In the genomic region with DNA sequence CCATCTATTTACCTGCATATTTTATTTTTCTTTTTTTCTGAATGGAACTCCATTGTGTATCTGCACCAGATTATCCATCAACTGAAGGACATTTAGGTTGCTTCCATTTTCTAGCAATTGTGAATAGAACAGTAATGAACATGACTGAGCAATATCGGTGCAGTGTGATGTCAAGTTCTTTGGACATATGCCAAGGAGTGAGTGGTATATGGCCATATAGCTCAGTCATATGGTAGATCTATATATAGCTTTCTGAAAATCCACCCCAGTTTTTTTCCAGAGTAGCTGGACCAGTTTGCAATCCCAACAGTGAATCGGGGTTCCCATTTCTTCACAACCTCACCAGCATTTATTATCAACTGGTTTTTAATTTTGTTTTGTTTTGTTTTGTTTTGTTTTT, we compare ENCODE assay signal across 31 mouse cellular contexts. TPM values are rescaled to one million over a fixed set of nuclear protein-coding genes. Genes with fewer than 3 reads are reported as not detected.
A peak's percentile ranks its signal among the peaks of the same experiment; 100 is the strongest.
DNase-seq lines count a peak whose midpoint lies in the region; ATAC-seq and TF ChIP-seq lines count a peak whose summit lies in the region.
"Had no signal": no experiment of that assay in that cellular context is flagged by ENCODE, and none has a peak within 500 bp of the region (broad histone marks: within the 10 kb centered on the region; RNA-seq: fewer than 3 reads in every experiment).

No protein-coding gene starts in this region.

- no peak for TF ChIP-seq CTCF in lung, embryonic 14.5 days (IDR thresholded peaks at IDR 0.05; ENCODE audit: low read depth)
- TF ChIP-seq CTCF in left cerebral cortex, adult 2 months (IDR thresholded peaks at IDR 0.05) = no peak

- no peak overlapping the region for H3K4me3 ChIP-seq in lung, embryonic 14.5 days (ENCODE audit: low read depth, low read length)
- no peak overlapping the region for H3K4me3 ChIP-seq in intestine, embryonic 15.5 days (replicated peaks)
- no peak overlapping the region for H3K4me3 ChIP-seq in left cerebral cortex, adult 2 months
- H3K4me3 ChIP-seq: embryonic facial prominence, embryonic 10.5 days; embryonic facial prominence, embryonic 13.5 days; erythroblast, embryonic 14.5 days; forebrain, embryonic 12.5 days; forebrain, embryonic 15.5 days; heart, embryonic 12.5 days; heart, embryonic 15.5 days; hindbrain, embryonic 10.5 days; hindbrain, embryonic 13.5 days had no signal

- H3K27me3 ChIP-seq in lung, embryonic 14.5 days (ENCODE audit: insufficient read depth, low read length) = no peaks in the 10 kb centered on the region
- H3K27me3 ChIP-seq in intestine, embryonic 15.5 days (replicated peaks) = no peaks in the 10 kb centered on the region
- H3K27me3 ChIP-seq: CH12.LX; embryonic facial prominence, embryonic 13.5 days; forebrain, embryonic 12.5 days; forebrain, embryonic 15.5 days; heart, embryonic 12.5 days; heart, embryonic 15.5 days; hindbrain, embryonic 13.5 days had no signal

- no peaks in the 10 kb centered on the region for H3K36me3 ChIP-seq in lung, embryonic 14.5 days (ENCODE audit: insufficient read depth)
- no peaks in the 10 kb centered on the region for H3K36me3 ChIP-seq in intestine, embryonic 15.5 days
- H3K36me3 ChIP-seq: embryonic facial prominence, embryonic 10.5 days; embryonic facial prominence, embryonic 13.5 days; forebrain, embryonic 12.5 days; forebrain, embryonic 15.5 days; G1E; heart, embryonic 12.5 days; heart, embryonic 15.5 days; hindbrain, embryonic 10.5 days; hindbrain, embryonic 13.5 days had no signal

- intact Hi-C loops in left cerebral cortex, adult 2 months (cut with DNase I) = no loop called here

- WGBS in lung, embryonic 14.5 days = 71% methylated on average over 2 of the region's 2 CpGs
- WGBS in intestine, embryonic 15.5 days = 71% methylated on average over 2 of the region's 2 CpGs

- no peak overlapping the region for H3K4me2 ChIP-seq in lung, embryonic 14.5 days
- H3K4me2 ChIP-seq in intestine, embryonic 15.5 days (replicated peaks) = no peak overlapping the region
- H3K4me2 ChIP-seq: embryonic facial prominence, embryonic 13.5 days; forebrain, embryonic 12.5 days; forebrain, embryonic 15.5 days; heart, embryonic 12.5 days; heart, embryonic 15.5 days; hindbrain, embryonic 13.5 days had no signal

- no peak for ATAC-seq in lung, embryonic 14.5 days (ENCODE audit: insufficient read depth)
- ATAC-seq in intestine, embryonic 15.5 days = peak; percentile 58
- ATAC-seq: activated CD4-positive, CD25-positive, alpha-beta regulatory T cell, adult 4 months; forebrain, embryonic 15.5 days; hindbrain, embryonic 16.5 days had no signal

- H3K9ac ChIP-seq in lung, embryonic 14.5 days = no peak overlapping the region
- no peak overlapping the region for H3K9ac ChIP-seq in intestine, embryonic 15.5 days
- H3K9ac ChIP-seq: embryonic facial prominence, embryonic 13.5 days; forebrain, embryonic 12.5 days; forebrain, embryonic 15.5 days; heart, embryonic 12.5 days; heart, embryonic 15.5 days; hindbrain, embryonic 13.5 days had no signal

- no peaks in the 10 kb centered on the region for H3K4me1 ChIP-seq in lung, embryonic 14.5 days (ENCODE audit: insufficient read depth)
- 0 out of 2 replicates have a peak, but pooled peaks cover 2% of the 10 kb centered on the region for H3K4me1 ChIP-seq in intestine, embryonic 15.5 days (replicated peaks)
- H3K4me1 ChIP-seq: embryonic facial prominence, embryonic 10.5 days; forebrain, embryonic 12.5 days; forebrain, embryonic 15.5 days; hindbrain, embryonic 10.5 days; hindbrain, embryonic 13.5 days had no signal

- H3K27ac ChIP-seq in lung, embryonic 14.5 days (ENCODE audit: low read depth) = no peak overlapping the region
- no peak overlapping the region for H3K27ac ChIP-seq in intestine, embryonic 15.5 days
- H3K27ac ChIP-seq in left cerebral cortex, adult 2 months = no peak overlapping the region
- H3K27ac ChIP-seq: embryonic facial prominence, embryonic 10.5 days; embryonic facial prominence, embryonic 13.5 days; forebrain, embryonic 12.5 days; forebrain, embryonic 15.5 days; heart, embryonic 15.5 days; hindbrain, embryonic 10.5 days; hindbrain, embryonic 13.5 days had no signal

- peak; percentile 29 for DNase-seq in lung, embryonic 14.5 days
- no peak for DNase-seq in lung, postnatal 10 days
- peak; percentile 32 for DNase-seq in 416B (ENCODE audit: low read depth)
- DNase-seq in urinary bladder, postnatal 10 days (ENCODE audit: low spot score) = no peak
- DNase-seq in left cerebral cortex, adult 2 months (ENCODE audit: extremely low spot score in 1 of 2, low spot score in 2 of 2) = no peak
- DNase-seq: adrenal gland, adult 8-10 months; adrenal gland, postnatal 25 days; B cell, adult 2 months; cerebellum, adult 11-12 months; cerebellum, adult 8-10 months; cerebellum, postnatal 10 days; cerebellum, postnatal 36 days; embryo, embryonic 11 days; gastrocnemius, postnatal 25 days; heart, adult 18-20 months; heart, postnatal 10 days; heart, postnatal 36 days had no signal

- no peaks in the 10 kb centered on the region for H3K9me3 ChIP-seq in lung, embryonic 14.5 days (ENCODE audit: low read depth, low read length)
- no peaks in the 10 kb centered on the region for H3K9me3 ChIP-seq in intestine, embryonic 15.5 days
- H3K9me3 ChIP-seq: embryonic facial prominence, embryonic 10.5 days; embryonic facial prominence, embryonic 13.5 days; forebrain, embryonic 12.5 days; forebrain, embryonic 15.5 days; G1E; heart, embryonic 12.5 days; heart, embryonic 15.5 days; hindbrain, embryonic 10.5 days; hindbrain, embryonic 13.5 days had no signal

RNA-seq across cellular contexts. Expression of a gene that starts 52.0 kb away (rescaled TPM):
- 9.0 and 9.3 TPM in 2 replicates for polyA plus RNA-seq in lung, embryonic 14.5 days (2014; fragmentation: Nextera tagmentation; extraction: Ambion mirVana)
- polyA plus RNA-seq in intestine, embryonic 15.5 days (2015; fragmentation: Nextera tagmentation; extraction: Ambion mirVana) = 15.5 and 16.4 TPM in 2 replicates
- 1 to 10 TPM; 3.2 to 5.3 TPM for total RNA-seq in left cerebral cortex, adult 2 months (2021)

Comparison
In these comparisons a context has a peak if more than half of its experiments do, and no peak if none do; other contexts are left out.
1. DNase-seq: peak in lung, embryonic 14.5 days (single experiment) and 416B (single experiment); none in lung, postnatal 10 days (single experiment), urinary bladder, postnatal 10 days (single experiment) and left cerebral cortex, adult 2 months (0 of 2).